ENCODE assay signal across 11 mouse cellular contexts in the genomic region with DNA sequence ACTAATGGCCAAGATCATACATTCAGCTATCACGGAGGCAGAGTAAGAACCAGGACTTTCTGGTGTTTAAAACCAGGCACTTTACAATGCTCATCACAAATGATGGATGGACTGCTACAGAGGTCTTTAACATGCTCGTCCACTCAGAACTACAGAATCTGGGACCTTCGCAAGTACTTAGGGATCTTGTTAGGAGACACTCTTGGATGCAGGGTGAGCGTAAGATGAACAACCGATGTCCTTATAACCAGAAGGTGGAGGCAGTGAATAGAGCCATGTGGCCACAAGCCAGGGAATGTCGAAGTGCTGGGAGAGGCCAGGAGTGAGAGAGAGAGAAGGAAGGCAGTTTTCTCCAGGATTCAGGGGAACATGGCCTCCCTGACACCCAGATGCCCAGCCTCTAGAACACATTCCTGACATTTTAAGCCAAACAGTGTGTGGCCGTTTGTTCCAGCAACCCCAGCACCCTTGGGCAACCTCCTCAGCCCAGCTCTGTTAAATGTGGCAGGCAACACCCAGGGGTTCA.
DNase-seq lines count a peak whose midpoint lies in the region; ATAC-seq lines count a peak whose summit lies in the region.
"Had no signal": no experiment of that assay in that cellular context is flagged by ENCODE, and none has a peak within 500 bp of the region (broad histone marks: within the 10 kb centered on the region; RNA-seq: fewer than 3 reads in every experiment).

No protein-coding gene starts in this region.

- ATAC-seq in erythroblast, adult 5-6 weeks (replicated peaks; ENCODE audit: low FRiP score, poor library complexity, severe bottlenecking), result no peak
- ATAC-seq: liver, embryonic 12.5 days; midbrain, embryonic 13.5 days had no signal

- DNase-seq in cerebellum, postnatal 10 days, result peak; percentile 73 to 74
- no peak for DNase-seq in cerebellum, adult 9-11 months
- peak; percentile 73 for DNase-seq in testis, postnatal 10 days (ENCODE audit: low spot score)
- DNase-seq in testis, postnatal 14 days (ENCODE audit: low spot score), result no peak
- DNase-seq in heart, postnatal 14 days, result peak; percentile 59 to 73
- peak; percentile 84 for DNase-seq in lung, postnatal 36 days
- DNase-seq in right cerebral cortex, postnatal 25 days, result no peak
- DNase-seq: cerebellum, postnatal 36 days had no signal

- intact Hi-C loops in heart, postnatal 14 days (cut with DNase I), result loop anchor here (2.0 kb wide), 2 partner anchors 91 to 129 kb away; no protein-coding TSS in a partner anchor

Comparison
In these comparisons a context has a peak if more than half of its experiments do, and no peak if none do; other contexts are left out.
1. DNase-seq: peak in cerebellum, postnatal 10 days (2 of 2), testis, postnatal 10 days (single experiment), heart, postnatal 14 days (2 of 2) and lung, postnatal 36 days (single experiment); none in cerebellum, adult 9-11 months (single experiment), testis, postnatal 14 days (single experiment) and right cerebral cortex, postnatal 25 days (single experiment).